Mouse (Mus musculus): ENCODE measurements at regions not wholly inside any gene's neighbourhood (a gene's known extent, or its start where the extent isn't known, plus 50 kb on each side); places are given as distances from the start of the nearest gene placed in this dataset.
A peak's percentile ranks its signal among the peaks of the same experiment; 100 is the strongest.
"Not testable (repeated sequence)": the region's sequence is repeated elsewhere in the genome, so short reads cannot be mapped to it uniquely, and the experiment has no call there.

- DNase-seq, result no peak
These were observed 238.4 kb upstream of the Rarb start for GRCm38 (mm10) chr14:17057355-17057754.

- no peak for DNase-seq
These were observed 236.8 kb upstream of the Rarb start for GRCm38 (mm10) chr14:17055741-17056140.

GRCm38 (mm10) chr14:17054381-17054780 is 235.4 kb upstream of the Rarb start:
- no peak for DNase-seq

- DNase-seq, result no peak
These were observed 227.9 kb upstream of the Rarb start for GRCm38 (mm10) chr14:17046808-17047207.

GRCm38 (mm10) chr14:17045426-17046132 is 226.6 kb upstream of the Rarb start:
- DNase-seq, result no peak

- no peak for DNase-seq
These were observed 201.8 kb upstream of the Rarb start for GRCm38 (mm10) chr14:17020603-17021356.

- no peak for DNase-seq
These were observed 194.0 kb upstream of the Rarb start for GRCm38 (mm10) chr14:17012931-17013330.

- no peak for DNase-seq
These were observed 193.2 kb upstream of the Rarb start for GRCm38 (mm10) chr14:17012200-17012599.

- no peak for DNase-seq
These were observed 186.4 kb upstream of the Rarb start for GRCm38 (mm10) chr14:17005194-17006018.

GRCm38 (mm10) chr14:17004714-17005113 is 185.8 kb upstream of the Rarb start:
- DNase-seq, result no peak

- no peak for DNase-seq
These were observed 177.8 kb upstream of the Rarb start for GRCm38 (mm10) chr14:16996716-16997115.

- DNase-seq, result not testable (repeated sequence)
These were observed 152.0 kb upstream of the Rarb start for GRCm38 (mm10) chr14:16970911-16971310.

- no peak for DNase-seq
These were observed 145.9 kb upstream of the Rarb start for GRCm38 (mm10) chr14:16964717-16965391.

GRCm38 (mm10) chr14:16962216-16962826 is 143.4 kb upstream of the Rarb start:
- DNase-seq, result no peak

GRCm38 (mm10) chr14:16957802-16958201 is 138.8 kb upstream of the Rarb start:
- peak; percentile 73 for DNase-seq

- no peak for DNase-seq
These were observed 135.8 kb upstream of the Rarb start for GRCm38 (mm10) chr14:16954511-16955443.

- no peak for DNase-seq
These were observed 129.8 kb upstream of the Rarb start for GRCm38 (mm10) chr14:16948736-16949135.

GRCm38 (mm10) chr14:16944441-16944840 is 125.5 kb upstream of the Rarb start:
- no peak for DNase-seq

- DNase-seq, result peak; percentile 6
These were observed 124.6 kb upstream of the Rarb start for GRCm38 (mm10) chr14:16943531-16943930.

GRCm38 (mm10) chr14:16927136-16927535 is 108.2 kb upstream of the Rarb start:
- DNase-seq, result no peak
